Mouse (Mus musculus) limb, embryonic 14.5 days (tissue): Measurements from ENCODE around the gene Olfr65. TPM values are rescaled to one million over a fixed set of nuclear protein-coding genes. Genes with fewer than 3 reads are reported as not detected.

Source experiments
- ATAC-seq: fragments of 200-750 bp; cut with Nextera tagmentation; 2 replicates; pipeline ENCODE4 v1.8.0; 2017; ENCODE audit warnings: low read depth, moderate number of reproducible peaks, moderate TSS enrichment; ENCODE audit not compliant: low FRiP score
- DNase-seq: peaks from one replicate; pipeline ENCODE4 v3.0.0-alpha.2; 2015; ENCODE audit warnings: low spot score
- H3K27ac ChIP-seq: fragments of 300-500 bp; sonication (generic); replicated peaks from 2 replicates; pipeline ENCODE4 v1.5.1; 2014; ENCODE audit warnings: low read depth, mild to moderate bottlenecking, low read length, moderate library complexity, mixed read lengths
- H3K27me3 ChIP-seq: fragments of 300-500 bp; sonication (generic); 2 replicates; pipeline ENCODE4 v1.6.1; 2014; ENCODE audit warnings: low read length, mixed read lengths; ENCODE audit not compliant: control insufficient read depth, insufficient read depth
- H3K36me3 ChIP-seq: fragments of 300-500 bp; sonication (generic); 2 replicates; pipeline ENCODE4 v1.6.1; 2014; ENCODE audit warnings: mild to moderate bottlenecking, low read length, moderate library complexity, mixed read lengths; ENCODE audit not compliant: control insufficient read depth, insufficient read depth
- H3K4me1 ChIP-seq: fragments of 300-500 bp; sonication (generic); 2 replicates; pipeline ENCODE4 v1.6.1; 2014; ENCODE audit warnings: antibody characterized with exemption, low read length, mixed read lengths; ENCODE audit not compliant: control insufficient read depth, insufficient read depth
- H3K4me2 ChIP-seq: fragments of 300-500 bp; sonication (generic); replicated peaks from 2 replicates; pipeline ENCODE4 v1.6.1; 2014; ENCODE audit warnings: low read depth, mild to moderate bottlenecking, low read length, moderate library complexity; ENCODE audit not compliant: severe bottlenecking
- H3K4me3 ChIP-seq: fragments of 300-500 bp; sonication (generic); replicated peaks from 2 replicates; pipeline ENCODE4 v1.5.1; 2014; ENCODE audit warnings: low read length
- H3K9ac ChIP-seq: fragments of 300-500 bp; sonication (generic); 2 replicates; pipeline ENCODE4 v1.6.1; 2014; ENCODE audit warnings: mild to moderate bottlenecking, low read depth, low read length, moderate library complexity; ENCODE audit not compliant: severe bottlenecking
- H3K9me3 ChIP-seq: fragments of 300-500 bp; sonication (generic); 2 replicates; pipeline ENCODE4 v1.6.1; 2016; ENCODE audit warnings: low read length; ENCODE audit not compliant: control insufficient read depth
- POLR2A ChIP-seq: fragments of 200-500 bp; IDR thresholded peaks from 2 replicates; pipeline ENCODE4 v1.8.0; 2012; ENCODE audit warnings: inconsistent platforms, mild to moderate bottlenecking, moderate library complexity, borderline replicate concordance; ENCODE audit not compliant: insufficient read depth, insufficient read length; ENCODE audit errors: extremely low read depth
- WGBS: fragments of 180-500 bp; shearing (Covaris S2); extraction: QIAGEN DNeasy Blood & Tissue Kit; methylation state at CpG from one replicate; pipeline ENCODE4 v1.1.7; 2014; 5-methylcytosine and 5-hydroxymethylcytosine counted together
- polyA plus RNA-seq, 2 experiments: library from polyadenylated mRNA; depleted of rRNA in 1 of 2; stranded (reverse) in 1 of 2; unstranded in 1 of 2; fragments of >200 nt; fragmentation: Nextera tagmentation in 1 of 2; extraction: Ambion mirVana in 1 of 2; gene quantifications; 2 replicates each; pipeline versions ENCODE4 v1.2.1 to v1.2.3; 2012 to 2014

Olfr65 gene
- polyA plus RNA-seq (2012; rRNA removed) (not detected in 2 replicates), polyA plus RNA-seq (2014; fragmentation: Nextera tagmentation; extraction: Ambion mirVana) (not detected in 2 replicates)

- WGBS: 85% methylated on average over 2 of the region's 2 CpGs
- H3K36me3 ChIP-seq: no peaks in the 10 kb centered on the region
- no peak for TF ChIP-seq POLR2A
- no peaks in the 10 kb centered on the region for H3K27me3 ChIP-seq
- ATAC-seq: no peak
- H3K9ac ChIP-seq: no peak within 1 kb of the TSS
- no peak within 1 kb of the TSS for H3K27ac ChIP-seq
- H3K4me3 ChIP-seq: no peak within 1 kb of the TSS
- H3K9me3 ChIP-seq: no peaks in the 10 kb centered on the region
- H3K4me1 ChIP-seq: no peaks in the 10 kb centered on the region
- no peak within 1 kb of the TSS for H3K4me2 ChIP-seq
- DNase-seq: no peak
These were observed at the start of gene Olfr65 for GRCm38 (mm10) chr7:103903187-103903586. Gene Olfr65, plus strand, starts transcription at chr7:103903487.

- H3K4me3 ChIP-seq: no peak overlapping the region
- 65% methylated on average over 1 of the region's 1 CpGs for WGBS
- no peaks in the 10 kb centered on the region for H3K4me1 ChIP-seq
- H3K36me3 ChIP-seq: no peaks in the 10 kb centered on the region
- no peak for TF ChIP-seq POLR2A
- H3K27ac ChIP-seq: no peak overlapping the region
- no peak for ATAC-seq
- no peaks in the 10 kb centered on the region for H3K9me3 ChIP-seq
- H3K9ac ChIP-seq: no peak overlapping the region
- DNase-seq: no peak
- H3K4me2 ChIP-seq: no peak overlapping the region
- H3K27me3 ChIP-seq: no peaks in the 10 kb centered on the region
These were observed 48.6 kb upstream of the Olfr65 start for GRCm38 (mm10) chr7:103854669-103855068.

GRCm38 (mm10) chr7:103859076-103859475 is 44.2 kb upstream of the Olfr65 start:
- no peaks in the 10 kb centered on the region for H3K36me3 ChIP-seq
- ATAC-seq (no peak), DNase-seq (no peak)
- H3K9me3 ChIP-seq: no peaks in the 10 kb centered on the region
- no peak for TF ChIP-seq POLR2A
- no peak overlapping the region for H3K4me3 ChIP-seq
- no peak overlapping the region for H3K27ac ChIP-seq
- H3K27me3 ChIP-seq: no peaks in the 10 kb centered on the region
- H3K4me2 ChIP-seq: no peak overlapping the region
- H3K4me1 ChIP-seq: no peaks in the 10 kb centered on the region
- 65% methylated on average over 2 of the region's 2 CpGs for WGBS
- no peak overlapping the region for H3K9ac ChIP-seq

GRCm38 (mm10) chr7:103860855-103861254 is 42.4 kb upstream of the Olfr65 start:
- Histone ChIP-seq H3K9ac (no peak overlapping the region), H3K4me3 (no peak overlapping the region), H3K9me3 (no peaks in the 10 kb centered on the region), H3K36me3 (no peaks in the 10 kb centered on the region), H3K27ac (no peak overlapping the region), H3K27me3 (no peaks in the 10 kb centered on the region), H3K4me2 (no peak overlapping the region), H3K4me1 (no peaks in the 10 kb centered on the region)
- ATAC-seq (no peak), DNase-seq (no peak)
- TF ChIP-seq POLR2A: no peak
- 52% methylated on average over 1 of the region's 1 CpGs for WGBS

- Histone ChIP-seq H3K4me2 (no peak overlapping the region), H3K27ac (no peak overlapping the region), H3K9ac (no peak overlapping the region), H3K4me3 (no peak overlapping the region), H3K27me3 (no peaks in the 10 kb centered on the region), H3K4me1 (no peaks in the 10 kb centered on the region), H3K36me3 (no peaks in the 10 kb centered on the region), H3K9me3 (no peaks in the 10 kb centered on the region)
- WGBS: 76% methylated on average over 3 of the region's 3 CpGs
- DNase-seq (no peak), ATAC-seq (no peak)
- no peak for TF ChIP-seq POLR2A
These were observed 41.8 kb upstream of the Olfr65 start for GRCm38 (mm10) chr7:103861531-103861930.

- ATAC-seq (no peak), DNase-seq (no peak)
- H3K4me1 ChIP-seq: no peaks in the 10 kb centered on the region
- TF ChIP-seq POLR2A: no peak
- H3K9me3 ChIP-seq: no peaks in the 10 kb centered on the region
- H3K9ac ChIP-seq: no peak overlapping the region
- no peak overlapping the region for H3K4me3 ChIP-seq
- no peaks in the 10 kb centered on the region for H3K27me3 ChIP-seq
- H3K4me2 ChIP-seq: no peak overlapping the region
- no peaks in the 10 kb centered on the region for H3K36me3 ChIP-seq
- H3K27ac ChIP-seq: no peak overlapping the region
These were observed 37.6 kb upstream of the Olfr65 start for GRCm38 (mm10) chr7:103865716-103866115.
